1 mouse cellular context compared by ENCODE assay signal in genomic region chr16:32431047-32431591, GRCm38 (mm10).
TF ChIP-seq lines count a peak whose summit lies in the region.

No protein-coding gene starts in this region.

TF ChIP-seq in MEL, 35 proteins besides CTCF, POLR2A, EP300 and RAD21 (continued from another document):
- peak; percentile 21; the same call in 1 of the 2 replicates for TF ChIP-seq MAX (IDR thresholded peaks at IDR 0.05; ENCODE audit: low read length)
TF ChIP-seq in MEL: peak in this region for 1.
